Mouse (Mus musculus) forelimb bud, embryonic 11.5 days (tissue): Measurements from ENCODE around the gene Arpp21.

Experiments used
- DNase-seq: peaks from one replicate; pipeline ENCODE4 v3.0.0-alpha.2; 2012; ENCODE audit warnings: low read depth, low spot score

Arpp21 gene

DNA sequence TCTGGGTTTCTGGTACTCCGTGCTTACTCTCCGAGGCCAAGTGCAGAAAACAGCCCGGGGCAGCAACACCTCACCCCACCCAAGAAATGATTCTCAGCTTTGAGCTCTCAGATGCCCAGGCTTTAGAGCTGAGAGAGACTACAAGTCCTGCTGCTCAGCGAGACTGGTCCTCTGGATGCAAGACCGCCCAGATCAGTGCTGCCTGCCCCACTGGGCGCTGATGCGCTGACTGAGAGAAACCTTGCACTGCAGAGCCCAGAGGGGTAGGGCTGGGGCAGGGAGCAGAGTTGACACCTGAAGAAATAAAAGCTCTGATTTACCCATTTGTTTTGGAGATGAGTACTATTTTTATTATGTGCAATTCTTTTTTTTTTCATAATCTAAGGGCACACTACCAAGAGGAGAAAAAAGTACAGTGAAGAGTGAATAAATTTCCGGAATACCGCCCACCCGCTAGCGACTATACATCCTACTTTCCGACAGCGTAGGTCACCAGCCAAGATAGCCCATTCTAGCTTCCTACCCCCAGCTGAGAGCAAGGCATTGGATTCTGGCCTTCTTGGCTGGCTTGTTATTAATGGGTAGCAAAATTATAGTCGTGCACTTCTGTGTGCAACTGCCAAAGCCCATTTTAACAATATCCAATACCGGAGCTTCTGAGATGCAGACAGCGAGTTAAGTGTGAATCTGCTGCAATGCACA is at the start of gene Arpp21:
TSS of gene Arpp21 (minus strand) at position 243 of the 702 bp plus-strand sequence.
- no peak for DNase-seq

- DNase-seq: no peak
Measured at GRCm38 (mm10) chr9:112272426-112272969, 36.8 kb upstream of the Arpp21 start.

- no peak for DNase-seq
Measured at GRCm38 (mm10) chr9:112264982-112265641, 29.4 kb upstream of the Arpp21 start.

DNA sequence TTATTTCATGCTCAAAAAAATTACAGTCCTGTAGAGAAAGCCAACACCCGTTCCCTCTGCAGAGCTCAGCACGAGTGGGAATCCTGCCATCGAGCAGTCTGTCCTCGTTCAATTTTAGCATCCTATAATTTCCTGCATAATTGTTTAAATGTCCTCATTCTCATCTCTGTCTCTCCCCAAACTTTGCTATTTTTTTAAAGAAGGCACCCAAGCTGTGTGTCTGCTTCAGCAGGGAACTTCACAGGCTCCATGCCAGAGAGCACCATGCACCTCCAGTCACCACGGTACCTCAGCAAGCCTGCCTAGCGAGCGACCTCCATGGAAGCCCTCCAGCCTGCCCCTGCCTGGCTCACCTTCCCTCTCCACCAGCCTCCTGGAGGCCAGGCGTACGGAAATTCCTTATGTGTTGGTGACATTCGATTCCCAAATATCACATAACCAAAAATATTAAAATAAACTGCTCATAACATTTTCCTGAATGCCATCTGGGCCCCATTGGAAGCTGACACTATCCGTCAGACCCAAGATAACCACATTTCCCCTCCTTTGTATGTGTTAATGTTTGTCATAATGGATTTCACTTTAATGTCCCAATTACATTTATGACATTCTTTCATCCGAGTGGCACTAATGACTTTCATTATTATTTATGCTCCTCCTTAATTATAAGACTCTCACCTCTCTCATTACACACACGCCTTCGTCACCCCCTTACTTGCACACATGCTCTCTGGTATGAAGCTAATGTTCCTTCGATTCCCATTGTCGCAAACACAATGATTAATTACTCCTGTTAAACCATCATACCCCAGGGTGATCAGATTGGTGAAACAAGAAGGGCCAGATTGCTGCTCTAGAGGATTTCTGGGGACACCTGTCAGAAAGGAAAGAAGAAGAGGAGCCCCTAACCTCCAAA is 26.5 kb upstream of the Arpp21 start:
- DNase-seq: no peak

DNA sequence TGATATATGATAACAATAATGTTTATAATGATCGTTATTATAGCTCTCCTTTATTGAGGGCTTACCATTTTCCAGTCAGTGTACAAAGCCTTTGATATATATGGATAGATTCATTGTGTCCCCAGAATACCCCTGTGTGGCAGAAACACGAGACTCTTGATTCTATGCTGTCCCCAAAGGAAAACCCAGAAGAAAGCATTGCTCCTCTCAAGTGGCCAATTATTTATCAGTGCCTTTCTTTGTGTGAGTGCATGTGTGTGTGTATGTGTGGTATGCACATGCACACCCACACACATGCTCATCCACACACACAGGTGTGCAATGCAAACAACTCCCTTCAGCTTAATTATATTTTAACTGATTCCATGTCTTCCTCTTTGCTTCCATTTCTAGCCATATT is 25.8 kb upstream of the Arpp21 start:
- DNase-seq: no peak

GRCm38 (mm10) chr9:112260696-112261095 is 25.0 kb upstream of the Arpp21 start:
- DNase-seq: no peak

DNA sequence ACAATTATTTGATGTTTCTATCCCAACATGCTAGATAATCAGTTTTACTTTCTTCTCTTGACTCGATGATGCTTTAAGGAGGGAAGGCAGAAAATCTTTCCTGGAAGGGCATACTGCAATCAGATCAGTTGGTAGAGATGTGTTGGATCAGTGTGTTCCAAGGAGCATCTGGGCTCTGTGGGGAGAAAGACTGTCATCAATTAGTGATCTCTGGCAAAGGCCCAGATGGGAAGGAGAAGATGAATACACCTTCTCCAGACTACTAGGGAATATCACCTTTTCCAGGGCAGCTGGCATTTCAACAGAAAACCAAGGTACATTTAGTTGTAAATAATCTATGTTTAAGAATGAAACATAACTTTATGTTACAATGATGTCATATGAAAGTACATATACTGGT is 22.8 kb upstream of the Arpp21 start:
- DNase-seq: no peak

- DNase-seq: no peak
Measured at GRCm38 (mm10) chr9:112255971-112256370, 20.2 kb upstream of the Arpp21 start.

- no peak for DNase-seq
Measured at GRCm38 (mm10) chr9:112253730-112254129, 18.0 kb upstream of the Arpp21 start.

DNA sequence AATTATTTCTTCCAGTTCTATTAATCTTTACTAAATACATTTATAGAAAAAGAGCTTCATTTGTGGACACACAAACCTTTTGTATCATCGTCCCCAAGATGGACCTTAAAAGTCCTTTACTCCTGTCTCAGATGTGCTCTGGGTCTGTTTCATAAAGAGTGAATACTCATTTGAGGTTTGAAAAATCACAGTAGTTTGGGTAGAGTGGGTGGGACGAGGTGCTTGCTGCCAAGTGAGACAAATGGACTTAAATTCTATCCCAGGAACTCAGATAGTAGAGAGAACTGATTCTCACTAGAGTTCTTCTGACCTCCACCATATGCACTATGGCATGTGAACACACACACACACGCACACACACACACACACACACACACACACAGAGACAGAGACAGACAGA is 16.1 kb upstream of the Arpp21 start:
- DNase-seq: no peak

DNA sequence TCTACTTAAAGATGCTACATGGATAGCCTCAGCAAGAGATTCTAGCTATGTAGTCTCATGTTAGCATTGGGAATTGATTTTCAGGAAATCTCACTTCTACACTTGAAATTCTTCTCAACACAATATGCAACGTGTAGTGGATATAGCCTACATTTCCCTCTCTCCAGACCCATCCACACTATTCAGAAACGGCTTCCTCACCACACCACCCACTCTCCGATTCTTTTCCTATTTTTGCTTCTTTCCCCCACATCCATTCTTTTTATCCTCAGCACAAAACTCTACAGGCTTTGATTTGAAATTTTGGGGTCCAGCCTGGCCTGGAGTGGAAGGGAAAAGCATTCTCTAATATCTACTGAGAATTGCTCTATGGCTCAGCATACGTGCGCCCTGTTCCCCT is 15.6 kb upstream of the Arpp21 start:
- no peak for DNase-seq

DNA sequence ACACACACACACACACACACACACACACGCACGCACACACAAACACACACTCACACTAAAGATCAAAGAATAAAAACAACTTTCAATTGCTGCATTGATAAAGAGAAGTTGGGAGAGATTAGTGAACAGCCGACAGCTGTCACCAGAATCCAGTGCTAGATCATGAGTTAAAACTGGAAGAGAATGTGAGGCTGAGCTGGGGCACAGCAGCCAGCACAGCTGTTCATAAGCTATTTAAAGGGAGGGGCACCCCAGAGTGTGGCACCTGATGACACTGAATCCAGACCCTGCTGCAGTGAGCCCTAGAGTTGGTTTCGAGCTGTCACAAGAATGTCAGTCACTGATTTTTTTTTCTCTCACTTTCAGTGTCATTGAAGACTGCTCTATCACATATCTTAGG is 14.0 kb upstream of the Arpp21 start:
- DNase-seq: no peak

DNA sequence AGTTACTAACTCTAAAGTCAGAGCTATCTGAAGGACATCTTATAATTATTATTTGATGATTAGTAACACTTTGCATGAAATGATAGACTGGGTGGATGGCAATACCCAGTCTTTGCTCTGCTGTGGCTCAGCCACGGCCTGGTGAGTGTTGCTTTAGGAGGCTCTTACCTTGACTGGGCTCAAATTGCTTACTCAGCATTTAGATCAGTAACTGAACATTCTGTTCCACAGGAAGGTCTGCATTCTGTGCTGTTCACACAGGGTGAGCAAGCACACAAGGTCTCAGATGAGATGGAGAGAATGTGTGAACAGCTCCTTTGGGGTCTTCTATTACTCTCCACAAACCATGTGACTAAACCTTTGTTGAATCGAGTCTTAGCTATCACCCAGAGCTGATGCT is 11.4 kb upstream of the Arpp21 start:
- DNase-seq: no peak

DNA sequence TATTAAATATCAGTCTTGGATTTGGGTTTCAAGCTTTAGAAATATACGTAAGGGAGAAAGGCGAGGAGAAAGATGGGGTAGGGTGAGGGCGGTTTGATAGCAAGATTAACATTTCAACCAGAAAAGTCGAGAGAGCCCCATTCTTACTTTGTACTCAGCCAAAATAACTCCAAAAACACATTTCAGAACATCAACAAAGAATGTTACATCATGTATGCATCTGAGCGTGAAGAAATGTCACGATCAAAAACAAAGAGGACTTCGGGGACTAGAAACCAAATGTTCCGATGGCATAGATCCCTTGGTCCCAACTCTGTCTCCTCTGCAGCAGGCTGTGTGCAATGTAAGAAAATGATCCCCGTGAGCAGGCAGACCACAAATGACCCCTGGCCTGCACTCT is 2.4 kb upstream of the Arpp21 start:
- DNase-seq: no peak

DNA sequence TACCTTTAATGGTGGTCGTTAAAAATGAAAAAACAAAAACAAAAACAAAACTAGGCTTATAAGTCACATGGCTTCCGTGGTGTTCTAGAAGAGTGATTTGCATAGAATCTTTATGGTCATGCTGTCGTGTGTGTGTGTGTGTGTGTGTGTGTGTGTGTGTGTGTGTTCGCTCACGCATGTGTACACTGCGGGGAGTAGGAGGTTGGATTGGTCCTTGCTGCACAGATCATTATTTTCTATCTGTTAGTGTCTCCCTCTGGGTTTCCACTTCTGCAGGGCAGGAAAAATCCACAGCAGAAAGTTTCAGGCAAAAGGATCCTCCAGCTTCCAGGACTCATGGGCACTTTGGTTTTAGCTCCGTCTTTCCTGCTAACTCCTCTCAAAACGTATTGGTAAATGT is 813 bp upstream of the Arpp21 start:
- no peak for DNase-seq

DNA sequence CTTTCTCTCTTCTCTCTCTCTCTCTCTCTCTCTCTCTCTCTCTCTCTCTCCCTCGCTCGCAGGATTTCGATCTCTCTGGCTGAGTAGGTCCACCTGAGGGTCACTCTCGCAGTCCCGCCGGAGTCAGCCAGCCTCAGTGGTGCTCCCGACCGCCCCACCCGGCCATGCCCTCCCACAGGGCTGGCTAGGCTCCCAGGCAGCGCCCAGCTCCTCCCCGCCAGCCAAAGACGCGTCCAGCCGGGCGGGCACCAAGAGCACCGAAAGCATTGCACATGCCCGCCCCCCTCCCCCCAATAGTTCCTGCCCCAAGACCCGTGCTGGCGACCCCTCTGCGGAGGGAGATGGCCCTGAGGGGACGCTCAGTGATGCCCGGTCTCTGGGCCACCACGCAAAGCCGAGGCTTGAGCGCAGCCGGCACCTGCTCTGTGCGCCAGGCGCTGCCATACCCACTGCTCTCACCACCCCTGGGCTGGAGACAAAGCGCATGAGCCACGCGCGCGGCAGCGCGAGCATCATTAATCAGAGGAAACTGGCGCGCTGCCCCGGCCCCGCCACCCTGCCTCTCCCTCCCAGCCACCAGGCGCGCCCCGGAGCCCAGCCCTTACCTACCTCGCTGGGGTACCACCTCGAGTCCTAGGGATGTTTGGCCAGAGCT is 570 bp downstream of the Arpp21 start:
- DNase-seq: no peak

- DNase-seq: no peak
Measured at GRCm38 (mm10) chr9:112234505-112235024, 1.2 kb downstream of the Arpp21 start.

- no peak for DNase-seq
Measured at GRCm38 (mm10) chr9:112233822-112234504, 1.8 kb downstream of the Arpp21 start.

GRCm38 (mm10) chr9:112233378-112233777 is 2.4 kb downstream of the Arpp21 start:
- DNase-seq: no peak

- no peak for DNase-seq
Measured at GRCm38 (mm10) chr9:112231935-112232575, 3.7 kb downstream of the Arpp21 start.
